Mouse (Mus musculus) embryonic facial prominence, embryonic 12.5 days (tissue): Measurements from ENCODE around the gene Shank2. TPM values are rescaled to one million over a fixed set of nuclear protein-coding genes. Genes with fewer than 3 reads are reported as not detected.
A peak's percentile ranks its signal among the peaks of the same experiment; 100 is the strongest.

Experiments
- ATAC-seq: fragments of 200-750 bp; cut with Nextera tagmentation; 2 replicates; pipeline ENCODE4 v1.8.0; 2017; ENCODE audit not compliant: insufficient number of reproducible peaks, insufficient read depth, low FRiP score, low TSS enrichment
- H3K27ac ChIP-seq: fragments of 300-500 bp; sonication (generic); 2 replicates; pipeline ENCODE4 v1.5.1; 2016; ENCODE audit warnings: mild to moderate bottlenecking
- H3K27me3 ChIP-seq: fragments of 300-500 bp; sonication (generic); 2 replicates; pipeline ENCODE4 v1.6.1; 2016; ENCODE audit warnings: mild to moderate bottlenecking, moderate library complexity
- H3K36me3 ChIP-seq: fragments of 300-500 bp; sonication (generic); 2 replicates; pipeline ENCODE4 v1.6.1; 2016; ENCODE audit warnings: mild to moderate bottlenecking
- H3K4me1 ChIP-seq: fragments of 300-500 bp; sonication (generic); 2 replicates; pipeline ENCODE4 v1.6.1; 2016
- H3K4me2 ChIP-seq: fragments of 300-500 bp; sonication (generic); replicated peaks from 2 replicates; pipeline ENCODE4 v1.6.1; 2016; ENCODE audit warnings: mild to moderate bottlenecking, moderate library complexity
- H3K4me3 ChIP-seq: fragments of 300-500 bp; sonication (generic); 2 replicates; pipeline ENCODE4 v1.5.1; 2016; ENCODE audit warnings: mild to moderate bottlenecking
- H3K9ac ChIP-seq: fragments of 300-500 bp; sonication (generic); 2 replicates; pipeline ENCODE4 v1.6.1; 2016; ENCODE audit warnings: mild to moderate bottlenecking, moderate library complexity
- H3K9me3 ChIP-seq: fragments of 300-500 bp; sonication (generic); 2 replicates; pipeline ENCODE4 v1.6.1; 2016; ENCODE audit warnings: mild to moderate bottlenecking, moderate library complexity
- WGBS: fragments of 180-500 bp; shearing (Covaris S2); methylation state at CpG from one replicate; pipeline ENCODE4 v1.1.7; 2016; 5-methylcytosine and 5-hydroxymethylcytosine counted together
- polyA plus RNA-seq: library from polyadenylated mRNA; unstranded; fragments of >200 nt; fragmentation: Nextera tagmentation; extraction: Ambion mirVana; gene quantifications from 2 replicates; pipeline ENCODE4 v1.2.1, GENCODE M21; 2016

Gene Shank2
- polyA plus RNA-seq, 1 experiment from 2014 or later: 1.00 TPM

DNA sequence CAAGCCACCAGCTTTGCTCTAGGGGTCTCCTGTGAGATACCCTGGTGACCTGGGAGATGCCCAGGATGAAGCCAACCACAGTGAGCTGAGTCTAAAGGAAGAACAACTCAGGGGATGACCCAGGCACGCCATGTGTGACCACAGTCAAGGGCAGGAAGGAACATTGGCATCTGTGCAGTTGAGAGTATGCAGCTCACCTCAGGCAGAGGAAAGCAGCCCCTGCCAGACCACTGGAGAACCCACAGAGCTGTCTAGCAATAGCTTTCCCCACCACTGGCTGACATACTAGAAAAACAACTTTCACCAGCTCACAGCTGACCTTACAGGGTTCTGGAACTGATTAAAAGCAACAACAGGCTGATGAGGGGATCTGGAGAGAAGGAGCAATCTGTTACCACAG, 446.5 kb downstream of the Shank2 start:
- peaks cover 92% of the 10 kb centered on the region for H3K36me3 ChIP-seq
- H3K9me3 ChIP-seq: no peaks in the 10 kb centered on the region

DNA sequence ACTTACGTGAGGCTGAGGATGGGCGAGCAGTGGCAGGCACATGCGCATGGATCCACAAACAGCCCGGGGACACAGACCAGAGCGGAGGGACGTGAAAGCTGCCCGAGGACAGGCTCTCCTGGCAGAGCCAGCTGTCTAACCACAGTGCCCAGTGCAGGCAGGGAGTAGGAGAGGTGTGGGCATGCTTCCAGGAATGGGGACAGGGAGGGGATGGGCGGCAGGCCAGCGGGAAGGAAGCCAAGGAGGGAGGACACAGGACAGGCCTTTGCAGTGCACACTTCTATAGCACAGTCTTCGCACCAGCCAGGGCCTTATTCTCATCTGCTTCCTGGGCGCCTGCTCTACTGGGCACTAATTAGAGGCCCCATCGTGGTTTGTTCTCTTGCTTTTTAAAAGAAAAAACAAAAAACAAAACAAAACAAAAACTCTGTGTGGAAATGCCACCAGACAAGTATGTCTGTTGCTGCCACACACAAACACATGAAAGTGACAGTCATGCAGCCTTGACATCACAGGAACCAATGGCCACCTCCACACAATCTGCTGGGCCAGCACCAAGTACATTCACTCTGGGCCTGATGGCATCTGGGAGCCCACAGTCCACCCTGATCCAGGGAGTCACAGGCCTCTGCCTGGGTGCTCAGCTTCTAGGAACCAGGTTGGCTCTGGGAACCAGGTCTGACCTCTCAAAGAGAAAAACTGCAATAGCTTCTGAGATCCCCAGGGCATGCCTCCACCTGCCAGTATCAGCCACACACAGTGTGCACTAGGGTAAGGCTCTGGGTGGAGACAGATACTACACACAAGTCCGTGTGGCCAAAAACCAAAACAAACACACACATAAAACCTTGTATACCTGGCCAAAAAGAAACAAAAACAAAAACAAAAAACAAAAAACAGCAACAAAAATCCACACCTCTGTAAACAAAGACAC, 448.2 kb downstream of the Shank2 start:
- no peaks in the 10 kb centered on the region for H3K27me3 ChIP-seq
- H3K9ac ChIP-seq: no peak overlapping the region
- H3K4me3 ChIP-seq: no peak overlapping the region
- H3K36me3 ChIP-seq: peaks cover 97% of the 10 kb centered on the region
- no peaks in the 10 kb centered on the region for H3K9me3 ChIP-seq
- WGBS: 93% methylated on average over 13 of the region's 13 CpGs
- H3K27ac ChIP-seq: no peak overlapping the region
- no peaks in the 10 kb centered on the region for H3K4me1 ChIP-seq
- ATAC-seq: no peak
- H3K4me2 ChIP-seq: no peak overlapping the region

More for the DNA sequence above, 446.5 kb downstream of the Shank2 start:
- Histone ChIP-seq H3K27me3 (no peaks in the 10 kb centered on the region), H3K9ac (no peak overlapping the region), H3K4me3 (no peak overlapping the region), H3K4me2 (no peak overlapping the region), H3K27ac (no peak overlapping the region), H3K4me1 (no peaks in the 10 kb centered on the region)
- WGBS: 77% methylated on average over 1 of the region's 1 CpGs
- ATAC-seq: no peak

GRCm38 (mm10) chr7:144450661-144451060, 448.9 kb downstream of the Shank2 start:
- Histone ChIP-seq H3K36me3 (peaks cover 97% of the 10 kb centered on the region), H3K27me3 (no peaks in the 10 kb centered on the region), H3K27ac (no peak overlapping the region), H3K9ac (no peak overlapping the region), H3K4me2 (no peak overlapping the region), H3K4me1 (no peaks in the 10 kb centered on the region), H3K4me3 (no peak overlapping the region), H3K9me3 (no peaks in the 10 kb centered on the region)
- 91% methylated on average over 9 of the region's 9 CpGs for WGBS
- ATAC-seq: no peak

DNA sequence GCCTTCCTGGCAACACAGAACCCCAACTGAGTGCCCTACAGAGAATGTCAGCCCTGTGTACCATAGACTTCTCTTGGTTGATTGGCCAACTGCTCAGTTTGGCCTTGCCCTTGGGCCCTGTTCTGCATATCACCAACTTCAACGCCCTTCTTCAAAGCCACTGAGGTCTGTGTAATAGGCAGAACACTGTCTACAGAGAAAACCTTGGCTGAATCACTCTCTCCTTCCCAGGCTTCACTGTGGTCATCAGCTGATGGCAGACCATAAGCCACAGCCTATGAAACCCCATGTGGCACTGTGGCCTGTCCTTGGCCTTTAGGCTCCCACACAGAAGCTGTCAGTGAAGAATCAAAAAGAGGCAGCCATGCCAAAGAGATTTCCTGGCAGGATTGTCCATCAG, 457.2 kb downstream of the Shank2 start:
- no peak for ATAC-seq
- WGBS: 90% methylated on average over 1 of the region's 1 CpGs
- Histone ChIP-seq H3K9me3 (no peaks in the 10 kb centered on the region), H3K27ac (no peak overlapping the region), H3K9ac (no peak overlapping the region), H3K4me3 (no peak overlapping the region), H3K36me3 (peaks cover 100% of the 10 kb centered on the region), H3K27me3 (no peaks in the 10 kb centered on the region), H3K4me2 (no peak overlapping the region), H3K4me1 (no peaks in the 10 kb centered on the region)

DNA sequence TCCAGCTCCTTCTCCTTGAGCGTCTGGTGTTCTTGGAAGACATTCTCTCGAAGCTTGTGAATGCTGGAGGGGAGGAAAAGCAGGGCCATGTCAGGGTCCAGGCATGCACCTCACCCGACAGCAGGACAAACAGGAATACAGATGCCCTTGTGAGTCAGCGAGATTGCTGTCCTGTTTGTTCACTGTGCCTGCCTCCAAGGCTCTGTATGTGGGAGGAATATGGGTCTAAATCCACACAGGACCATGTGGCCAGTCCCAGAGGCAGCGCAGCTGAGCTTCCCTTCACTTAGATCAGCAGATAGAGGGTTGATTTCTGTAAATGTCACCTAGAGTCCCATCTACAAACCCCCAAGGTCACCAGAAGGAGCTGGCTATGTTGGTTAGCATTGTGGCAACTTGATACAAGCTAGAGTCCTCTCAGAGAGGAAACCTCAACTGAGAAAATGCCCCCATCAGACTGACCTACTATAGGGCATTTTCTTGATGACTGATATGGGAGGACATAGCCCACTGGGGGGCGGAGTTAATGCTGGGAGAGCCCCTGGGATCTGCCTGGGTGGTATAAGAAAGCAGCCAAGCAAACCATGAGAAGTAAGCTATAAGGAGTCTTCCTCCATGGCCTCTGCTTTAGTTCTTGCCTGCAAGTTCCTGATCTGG, 459.6 kb downstream of the Shank2 start:
- no peaks in the 10 kb centered on the region for H3K4me1 ChIP-seq
- no peaks in the 10 kb centered on the region for H3K27me3 ChIP-seq
- 91% methylated on average over 6 of the region's 6 CpGs for WGBS
- no peak for ATAC-seq
- H3K9ac ChIP-seq: no peak overlapping the region
- H3K27ac ChIP-seq: no peak overlapping the region
- H3K4me2 ChIP-seq: no peak overlapping the region
- peaks cover 93% of the 10 kb centered on the region for H3K36me3 ChIP-seq
- no peak overlapping the region for H3K4me3 ChIP-seq
- H3K9me3 ChIP-seq: no peaks in the 10 kb centered on the region

DNA sequence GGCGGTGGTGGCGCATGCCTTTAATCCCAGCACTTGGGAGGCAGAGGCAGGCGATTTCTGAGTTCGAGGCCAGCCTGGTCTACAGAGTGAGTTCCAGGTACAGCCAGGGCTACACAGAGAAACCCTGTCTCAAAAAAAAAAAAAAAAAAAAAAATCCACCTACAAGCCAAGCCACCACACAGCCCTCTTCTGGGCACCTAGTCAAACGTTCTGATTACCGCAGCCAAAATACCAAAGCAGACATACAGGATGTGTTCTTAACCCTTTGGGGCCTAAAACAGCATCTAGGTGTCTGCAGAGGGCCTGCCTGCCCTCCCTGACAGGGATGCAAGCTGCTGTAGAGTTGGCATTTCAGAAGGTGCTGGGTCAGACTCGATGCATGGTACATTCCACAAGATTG, 460.8 kb downstream of the Shank2 start:
- WGBS: 89% methylated on average over 7 of the region's 7 CpGs
- ATAC-seq: no peak

DNA sequence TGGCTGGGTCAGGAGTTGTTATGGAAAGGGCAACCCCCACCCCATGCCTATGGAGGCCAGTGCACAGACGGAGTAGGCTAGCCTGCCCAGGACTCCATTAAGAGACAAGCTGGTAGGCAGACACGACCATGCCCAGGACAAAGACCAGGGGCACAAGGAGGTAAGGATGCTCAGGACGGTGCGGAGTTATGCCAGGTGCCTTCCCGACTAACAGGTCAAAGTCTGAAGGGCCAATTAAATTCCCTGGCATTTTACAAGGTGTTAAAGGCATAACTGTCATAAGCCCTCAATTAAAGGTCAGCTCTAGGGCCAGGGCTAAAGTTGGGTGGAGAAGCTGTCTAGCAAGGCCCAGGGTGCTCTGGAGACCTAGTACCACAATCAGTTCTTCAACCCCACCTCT, 467.0 kb downstream of the Shank2 start:
- WGBS: 87% methylated on average over 5 of the region's 5 CpGs
- no peak overlapping the region for H3K9ac ChIP-seq
- no peaks in the 10 kb centered on the region for H3K9me3 ChIP-seq
- H3K27ac ChIP-seq: no peak overlapping the region
- H3K4me2 ChIP-seq: peak overlapping the region; percentile 78
- no peak for ATAC-seq
- H3K27me3 ChIP-seq: no peaks in the 10 kb centered on the region
- peaks cover 16% of the 10 kb centered on the region for H3K4me1 ChIP-seq
- H3K36me3 ChIP-seq: peaks cover 23% of the 10 kb centered on the region
- H3K4me3 ChIP-seq: peak overlapping the region; percentile 98; the same call in 1 of the 2 replicates

More for the DNA sequence above, 460.8 kb downstream of the Shank2 start:
- Histone ChIP-seq H3K36me3 (peaks cover 81% of the 10 kb centered on the region), H3K27me3 (no peaks in the 10 kb centered on the region), H3K27ac (no peak overlapping the region), H3K9me3 (no peaks in the 10 kb centered on the region), H3K4me2 (no peak overlapping the region), H3K9ac (no peak overlapping the region), H3K4me1 (no peaks in the 10 kb centered on the region), H3K4me3 (no peak overlapping the region)

DNA sequence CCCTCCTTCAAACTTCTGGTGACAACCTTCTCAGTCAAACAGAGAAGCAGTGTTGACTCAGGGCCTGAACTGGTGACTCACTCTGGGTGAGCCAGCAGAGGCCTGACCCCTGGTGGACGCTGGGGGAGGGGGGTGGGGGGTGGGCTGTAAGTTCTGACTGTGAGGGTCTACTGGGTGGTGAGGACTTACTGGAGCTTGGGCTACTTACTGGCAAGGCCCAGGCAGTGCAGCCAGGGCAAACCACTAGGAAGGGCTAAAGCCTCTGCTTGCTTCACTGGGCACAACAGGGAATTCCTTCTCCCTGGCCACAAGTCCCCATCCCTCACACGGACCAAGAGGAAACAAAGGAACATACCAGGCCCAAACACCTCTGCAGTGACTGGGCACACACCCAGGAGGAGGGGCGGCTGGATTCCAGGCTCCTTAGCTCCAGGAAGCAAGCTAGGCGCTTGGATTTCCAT, 467.5 kb downstream of the Shank2 start:
- no peaks in the 10 kb centered on the region for H3K27me3 ChIP-seq
- 20% methylated on average over 4 of the region's 4 CpGs for WGBS
- no peaks in the 10 kb centered on the region for H3K9me3 ChIP-seq
- peaks cover 16% of the 10 kb centered on the region for H3K4me1 ChIP-seq
- 0 out of 2 replicates have a peak overlapping the region, but pooled peaks have one; percentile 26 for H3K27ac ChIP-seq
- no peak for ATAC-seq
- H3K9ac ChIP-seq: peak overlapping the region; percentile 97
- peaks cover 21% of the 10 kb centered on the region for H3K36me3 ChIP-seq
- peak overlapping the region; percentile 78 for H3K4me2 ChIP-seq
- H3K4me3 ChIP-seq: peak overlapping the region; percentile 98

- H3K9me3 ChIP-seq: no peaks in the 10 kb centered on the region
- peak overlapping the region; percentile 97 for H3K9ac ChIP-seq
- ATAC-seq: peak; percentile 67
- H3K4me2 ChIP-seq: peak overlapping the region; percentile 78
- peaks cover 16% of the 10 kb centered on the region for H3K4me1 ChIP-seq
- H3K36me3 ChIP-seq: peaks cover 13% of the 10 kb centered on the region
- peak overlapping the region; percentile 69 for H3K27ac ChIP-seq
- H3K4me3 ChIP-seq: peak overlapping the region; percentile 98
- H3K27me3 ChIP-seq: no peaks in the 10 kb centered on the region
- 1% methylated on average over 31 of the region's 31 CpGs for WGBS
Observed at GRCm38 (mm10) chr7:144469908-144470544, 468.3 kb downstream of the Shank2 start.

DNA sequence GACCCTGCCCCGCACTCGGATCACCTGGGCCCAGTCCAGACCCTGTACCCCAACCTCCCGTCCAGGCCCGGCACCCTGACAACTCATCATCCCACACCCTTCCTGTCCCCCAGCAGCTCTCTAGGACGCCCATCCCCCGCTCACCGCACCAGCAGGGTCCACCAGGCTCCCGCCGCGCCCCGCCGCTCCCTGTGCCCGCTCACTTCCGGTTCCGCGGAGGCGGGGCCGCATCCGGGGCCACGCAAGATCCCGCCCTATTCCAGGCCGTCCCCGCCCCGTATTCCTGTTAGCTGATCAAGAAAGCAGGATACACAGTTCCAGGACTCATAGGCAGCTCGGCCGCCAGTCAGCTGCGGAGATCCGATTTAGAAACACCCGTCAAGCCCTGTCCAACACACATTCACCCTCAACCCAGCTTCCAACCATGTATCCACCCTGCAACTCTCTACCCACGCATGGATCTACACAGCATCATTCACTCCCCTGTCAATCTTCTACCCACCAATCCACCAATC, 468.9 kb downstream of the Shank2 start, which contains the start of gene Cttn:
Gene Cttn, minus strand, starts transcription at position 465 of the 515 bp plus-strand sequence.
- Histone ChIP-seq H3K4me3 (peak within 1 kb of the TSS; percentile 98), H3K27me3 (no peaks in the 10 kb centered on the region), H3K27ac (peak within 1 kb of the TSS; percentile 69), H3K9ac (peak within 1 kb of the TSS; percentile 97), H3K4me2 (peak within 1 kb of the TSS; percentile 78), H3K4me1 (peaks cover 16% of the 10 kb centered on the region), H3K36me3 (peaks cover 10% of the 10 kb centered on the region), H3K9me3 (no peaks in the 10 kb centered on the region)
- ATAC-seq: peak; percentile 93
- 1% methylated on average over 30 of the region's 30 CpGs for WGBS

DNA sequence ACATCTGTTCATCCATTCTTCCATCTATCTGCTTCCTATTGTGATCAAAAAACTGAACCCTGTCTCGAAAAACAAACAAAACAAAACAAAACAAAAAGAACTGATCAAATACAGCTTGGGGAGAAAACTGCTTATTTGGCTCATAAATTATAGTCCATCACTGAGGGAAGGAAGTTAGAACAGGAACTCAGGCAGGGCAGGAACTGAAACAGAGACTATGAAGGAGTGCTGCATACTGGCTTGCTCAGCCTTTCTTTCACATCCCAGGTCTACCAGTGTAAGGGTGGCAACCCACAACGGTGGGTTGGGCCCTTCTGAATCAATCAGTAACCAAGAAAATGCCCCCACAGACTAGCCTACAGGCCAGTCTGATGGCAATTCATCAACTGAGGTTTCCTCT, 469.4 kb downstream of the Shank2 start:
- WGBS: 82% methylated on average over 2 of the region's 2 CpGs
- peaks cover 16% of the 10 kb centered on the region for H3K4me1 ChIP-seq
- H3K9ac ChIP-seq: peak overlapping the region; percentile 97
- no peaks in the 10 kb centered on the region for H3K27me3 ChIP-seq
- peak overlapping the region; percentile 69; the same call in 1 of the 2 replicates for H3K27ac ChIP-seq
- no peak for ATAC-seq
- H3K36me3 ChIP-seq: peaks cover 11% of the 10 kb centered on the region; the same call in 1 of the 2 replicates
- H3K4me3 ChIP-seq: peak overlapping the region; percentile 98
- H3K9me3 ChIP-seq: no peaks in the 10 kb centered on the region
- H3K4me2 ChIP-seq: peak overlapping the region; percentile 78
